Mouse (Mus musculus) 416B (cell line): ENCODE results near the gene Tbx4.

ENCODE experiments used
- DNase-seq: peaks from one replicate; pipeline ENCODE4 v3.0.0; 2011; ENCODE audit warnings: low read depth

Tbx4 gene

DNA sequence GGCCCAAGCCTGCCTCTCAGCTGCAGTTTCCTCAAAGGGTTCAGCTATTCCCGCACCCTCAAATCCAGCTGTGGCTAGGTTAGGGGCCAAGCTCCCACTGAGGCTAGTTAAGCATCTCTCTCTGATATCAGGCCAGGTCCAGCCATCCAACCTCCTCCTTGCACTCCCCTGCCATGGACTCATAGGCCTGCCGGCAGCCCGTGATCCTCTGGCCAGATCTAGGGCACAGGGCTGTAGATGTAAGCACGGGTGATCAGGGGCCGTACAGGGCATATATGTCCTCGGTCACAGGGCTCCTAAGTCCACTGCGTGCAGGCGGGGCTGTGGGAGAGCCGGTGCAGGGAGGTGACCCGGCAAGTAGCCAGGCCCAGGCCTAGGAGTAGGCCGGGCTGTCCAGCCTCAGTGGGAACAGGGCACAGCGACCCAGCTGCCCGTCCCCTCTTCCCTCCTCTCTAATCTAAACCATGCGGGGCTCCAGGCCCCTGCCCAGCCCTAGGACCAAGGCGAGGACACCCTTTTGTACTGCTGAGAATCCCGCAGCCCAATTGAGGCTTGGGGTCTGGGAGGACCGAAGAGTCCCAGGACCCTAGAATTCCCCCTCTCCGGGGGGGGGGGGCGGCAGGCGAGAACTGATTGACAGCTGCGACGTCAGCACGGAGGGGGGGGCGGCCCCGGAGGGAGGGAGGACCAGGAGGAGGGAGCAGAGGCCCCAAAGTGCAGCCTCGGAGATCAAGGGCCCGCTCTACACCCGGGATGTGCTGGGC is at the start of gene Tbx4:
TSS of gene Tbx4 (plus strand) at position 758 of the 764 bp plus-strand sequence.
- DNase-seq = no peak

- DNase-seq = no peak
These were observed 49.5 kb upstream of the Tbx4 start for GRCm38 (mm10) chr11:85836523-85837290.

- DNase-seq = no peak
These were observed 49.0 kb upstream of the Tbx4 start for GRCm38 (mm10) chr11:85837291-85837647.

DNA sequence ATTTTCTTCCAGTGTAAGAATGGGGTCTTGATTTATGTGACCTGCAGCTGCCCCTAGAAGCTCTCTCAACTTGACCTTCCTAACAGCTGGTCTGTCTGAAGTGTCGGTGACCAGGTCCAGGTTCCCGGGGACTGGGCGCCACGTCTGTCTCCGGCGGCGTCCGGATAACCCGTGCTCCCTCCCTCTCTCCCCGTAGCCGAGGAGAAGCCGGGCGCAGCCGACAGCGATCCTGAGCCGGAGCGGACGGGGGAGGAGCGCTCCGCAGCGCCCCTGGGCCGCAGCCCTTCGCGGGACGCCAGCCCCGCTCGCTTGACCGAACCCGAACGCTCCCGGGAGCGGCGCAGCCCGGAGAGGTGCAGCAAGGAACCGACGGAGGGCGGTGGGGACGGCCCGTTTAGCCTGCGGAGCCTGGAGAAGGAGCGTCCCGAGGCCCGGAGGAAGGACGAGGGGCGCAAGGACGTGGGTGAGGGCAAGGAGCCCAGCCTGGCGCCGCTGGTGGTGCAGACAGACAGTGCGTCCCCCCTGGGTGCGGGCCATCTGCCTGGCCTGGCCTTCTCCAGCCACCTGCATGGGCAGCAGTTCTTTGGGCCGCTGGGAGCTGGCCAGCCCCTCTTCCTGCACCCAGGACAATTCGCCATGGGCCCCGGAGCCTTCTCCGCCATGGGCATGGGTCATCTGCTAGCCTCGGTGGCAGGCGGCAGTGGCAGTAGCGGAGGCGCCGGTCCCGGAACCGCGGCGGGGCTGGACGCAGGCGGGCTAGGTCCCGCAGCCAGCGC is 48.4 kb upstream of the Tbx4 start:
- DNase-seq = no peak

GRCm38 (mm10) chr11:85838424-85839257 is 47.6 kb upstream of the Tbx4 start:
- DNase-seq = no peak

- no peak for DNase-seq
These were observed 46.8 kb upstream of the Tbx4 start for GRCm38 (mm10) chr11:85839258-85840030.

DNA sequence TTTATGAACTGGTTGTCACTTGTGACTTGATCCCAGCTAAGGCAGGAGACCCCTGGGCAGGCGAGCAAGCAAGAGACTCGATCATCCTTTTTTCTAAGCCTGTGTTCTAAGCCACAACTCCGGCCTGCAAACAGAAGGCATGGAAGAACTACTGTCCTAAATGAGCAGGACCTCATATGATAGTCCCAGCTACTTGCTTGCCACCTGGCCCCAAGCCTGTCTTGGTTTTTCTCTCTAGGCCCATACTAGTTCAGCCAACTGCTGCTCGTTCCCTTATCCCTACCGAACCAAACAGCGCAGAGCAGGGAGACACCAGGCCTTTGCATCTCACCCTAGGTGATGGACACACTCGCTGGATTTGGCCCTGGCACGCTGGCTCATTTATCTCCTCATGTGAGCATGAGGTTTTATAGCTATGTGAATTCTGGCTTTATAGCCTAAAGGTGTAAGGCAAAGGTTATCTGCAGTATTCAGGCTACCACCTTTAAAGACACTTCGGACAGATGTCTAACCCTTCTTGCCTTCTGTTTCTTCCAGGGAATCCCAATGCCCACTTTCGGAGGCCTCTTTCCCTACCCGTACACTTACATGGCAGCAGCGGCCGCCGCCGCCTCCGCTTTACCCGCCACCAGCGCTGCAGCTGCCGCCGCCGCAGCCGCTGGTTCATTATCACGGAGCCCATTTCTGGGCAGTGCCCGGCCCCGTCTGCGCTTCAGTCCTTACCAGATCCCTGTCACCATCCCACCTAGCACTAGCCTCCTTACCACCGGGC is 46.0 kb upstream of the Tbx4 start:
- no peak for DNase-seq

GRCm38 (mm10) chr11:85840803-85841145 is 45.4 kb upstream of the Tbx4 start:
- no peak for DNase-seq

DNA sequence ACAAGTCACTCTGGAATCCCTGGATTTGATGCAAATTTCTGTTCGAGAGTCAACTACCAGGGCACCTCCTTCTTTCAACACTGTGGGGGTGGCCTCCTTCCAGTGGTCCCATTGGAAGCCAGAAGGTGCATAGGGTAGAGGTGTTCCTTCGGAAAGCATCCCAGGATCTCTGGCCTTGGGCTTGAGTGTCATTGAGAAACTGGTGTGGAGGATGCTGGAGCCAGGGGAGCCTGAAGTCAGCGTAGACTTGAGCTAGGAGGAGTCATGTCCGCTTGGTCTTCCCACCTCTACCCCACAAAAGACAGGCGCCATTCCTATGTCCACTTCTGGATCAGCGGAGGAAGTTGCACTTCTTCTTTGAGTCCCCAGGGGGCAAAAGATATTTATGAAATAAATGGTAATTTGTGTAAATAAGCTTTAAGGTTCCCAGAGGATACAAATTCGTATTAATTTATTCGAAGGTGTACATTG is 45.0 kb upstream of the Tbx4 start:
- DNase-seq = no peak

DNA sequence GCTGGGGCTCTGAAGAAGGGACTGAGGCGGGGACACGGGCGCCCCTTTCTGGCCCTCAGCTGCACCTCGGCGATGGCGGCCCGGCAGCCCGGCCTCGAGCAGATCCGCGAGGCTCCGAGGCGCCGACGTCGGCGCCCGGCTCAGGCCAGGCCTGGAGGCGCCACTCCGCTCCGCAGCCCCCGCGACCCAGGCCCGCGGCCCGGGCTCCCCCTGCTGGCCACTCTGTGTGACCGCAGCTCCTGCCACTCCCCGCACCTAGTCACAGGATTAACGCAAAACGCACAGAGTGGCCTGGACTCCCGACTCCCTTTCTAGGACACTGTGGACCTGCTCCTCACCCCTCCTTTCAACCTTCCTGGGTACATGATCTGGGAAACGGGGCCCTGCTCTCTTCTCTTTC is 44.2 kb upstream of the Tbx4 start:
- peak; percentile 41 for DNase-seq

DNA sequence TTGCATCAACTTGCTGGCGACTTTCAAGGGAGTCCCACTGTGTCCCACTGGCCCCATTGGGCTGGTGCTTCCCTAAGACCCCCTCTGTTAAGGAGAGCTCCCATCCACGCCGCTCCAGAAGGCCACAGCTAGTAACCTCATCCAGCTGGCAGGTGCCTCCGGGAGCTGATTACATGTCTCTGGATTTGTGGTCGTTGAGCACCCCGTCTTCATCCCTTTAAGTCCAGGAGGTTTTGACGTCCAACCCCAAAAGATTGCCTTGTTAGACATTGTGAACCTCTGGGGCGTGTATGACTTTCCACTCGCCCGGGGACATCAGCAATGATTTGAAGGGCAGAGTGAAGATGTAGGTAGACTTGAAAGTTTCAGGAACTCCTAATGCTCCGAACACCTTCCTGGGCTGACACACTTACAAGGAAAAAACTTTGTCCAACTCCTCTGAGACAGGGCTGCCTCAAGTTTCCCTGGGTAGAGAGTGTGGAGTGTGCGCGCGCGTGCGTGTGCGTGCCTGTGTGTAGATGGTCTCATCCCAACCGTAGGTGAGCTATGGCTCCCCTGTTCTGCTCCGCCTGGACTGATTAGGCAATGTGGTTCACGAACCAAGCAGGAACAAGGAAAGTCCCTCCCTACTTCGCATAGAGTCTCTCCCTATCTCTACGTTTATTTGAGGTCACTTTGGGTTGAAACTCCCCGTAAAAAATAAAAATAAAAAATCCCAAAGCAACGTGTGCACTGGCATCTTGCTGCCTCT is 43.5 kb upstream of the Tbx4 start:
- DNase-seq = no peak

- peak; percentile 88 for DNase-seq
These were observed 42.9 kb upstream of the Tbx4 start for GRCm38 (mm10) chr11:85843347-85843692.

DNA sequence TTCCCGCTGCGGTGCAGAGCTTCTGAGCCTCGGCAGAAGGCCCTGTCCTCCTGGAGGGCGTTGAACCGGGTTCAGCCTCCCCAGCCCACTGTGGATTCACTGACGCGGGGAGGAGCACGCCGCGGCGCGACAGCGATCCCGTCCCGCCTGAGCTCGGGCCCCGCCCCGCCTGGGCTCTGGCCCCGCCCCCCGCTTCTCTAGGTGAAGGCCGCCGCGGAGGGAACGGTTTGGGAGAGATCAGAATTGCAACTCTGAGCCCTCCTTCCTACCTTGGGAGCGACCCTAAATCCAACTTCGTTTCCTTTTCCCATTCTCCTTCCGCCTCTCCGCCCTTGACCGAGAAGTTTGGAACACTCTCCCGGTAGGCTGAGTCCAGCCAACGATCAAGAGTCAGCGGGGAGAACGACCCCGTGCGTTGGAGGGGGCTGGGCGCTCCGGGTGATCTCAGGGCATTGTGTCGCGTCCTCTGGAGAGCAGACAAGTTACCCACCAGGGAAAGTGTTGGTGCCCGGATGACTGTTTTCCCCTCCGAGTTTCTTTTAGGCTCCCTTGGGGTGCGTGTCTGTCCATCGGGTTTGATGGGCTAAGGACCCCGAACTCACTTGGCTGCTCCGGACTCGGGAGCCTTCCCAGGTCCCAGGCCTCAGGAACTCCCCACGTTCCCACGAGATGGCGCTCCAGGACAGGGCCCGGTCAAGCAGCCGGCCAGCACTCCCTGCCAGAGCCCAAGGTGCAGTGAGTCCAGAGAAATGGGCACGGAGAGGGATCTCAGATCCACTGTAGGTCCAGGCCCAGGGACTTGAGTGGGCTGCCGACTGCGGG is 41.9 kb upstream of the Tbx4 start:
- DNase-seq = peak; percentile 89

DNA sequence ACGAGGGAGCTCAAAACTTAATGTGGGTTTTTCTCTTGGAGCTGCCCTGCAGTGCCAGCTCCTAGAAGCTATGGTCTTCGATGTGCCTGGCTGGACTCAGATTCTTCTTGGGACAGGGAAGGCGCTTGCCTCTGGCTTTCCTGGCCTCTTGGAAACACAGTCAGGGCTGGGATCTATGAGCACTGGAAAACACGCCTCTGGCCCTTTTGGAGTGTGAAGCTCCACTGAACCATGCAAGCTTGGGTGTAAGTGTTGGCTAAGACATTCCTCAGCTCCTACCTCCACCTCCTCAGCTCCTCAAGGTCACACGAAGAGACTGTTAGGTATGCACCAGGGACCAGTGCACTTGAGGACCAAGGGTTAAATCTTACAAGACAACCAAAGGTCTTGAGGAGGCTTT is 41.3 kb upstream of the Tbx4 start:
- DNase-seq = no peak

- DNase-seq = no peak
These were observed 40.3 kb upstream of the Tbx4 start for GRCm38 (mm10) chr11:85845921-85846320.

GRCm38 (mm10) chr11:85846509-85846908 is 39.7 kb upstream of the Tbx4 start:
- DNase-seq = no peak

DNA sequence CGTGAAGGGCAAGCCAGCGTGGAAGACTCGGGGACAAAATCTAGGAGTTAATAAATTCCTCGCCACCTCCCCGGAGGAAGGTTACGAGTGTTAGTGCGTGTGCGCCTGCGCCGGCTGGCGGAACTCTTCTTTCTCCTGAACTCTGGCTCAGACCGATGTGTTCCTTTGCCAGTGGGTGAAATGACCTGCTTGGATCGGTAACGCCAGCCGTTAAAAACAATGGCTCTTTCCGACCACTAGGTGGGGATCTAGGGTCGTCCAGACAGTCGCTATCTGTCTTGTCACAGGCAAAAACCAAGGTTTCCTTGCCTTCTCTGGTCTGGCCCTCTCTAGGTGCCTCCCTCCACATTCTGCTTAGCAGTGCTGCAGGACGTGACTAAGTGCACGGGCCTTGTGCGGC is 37.2 kb upstream of the Tbx4 start:
- peak; percentile 95 for DNase-seq

GRCm38 (mm10) chr11:85850233-85850632 is 36.0 kb upstream of the Tbx4 start, which contains the start of gene Gm11444:
Gene Gm11444 (minus strand): TSS chr11:85850333.
- DNase-seq = no peak

DNA sequence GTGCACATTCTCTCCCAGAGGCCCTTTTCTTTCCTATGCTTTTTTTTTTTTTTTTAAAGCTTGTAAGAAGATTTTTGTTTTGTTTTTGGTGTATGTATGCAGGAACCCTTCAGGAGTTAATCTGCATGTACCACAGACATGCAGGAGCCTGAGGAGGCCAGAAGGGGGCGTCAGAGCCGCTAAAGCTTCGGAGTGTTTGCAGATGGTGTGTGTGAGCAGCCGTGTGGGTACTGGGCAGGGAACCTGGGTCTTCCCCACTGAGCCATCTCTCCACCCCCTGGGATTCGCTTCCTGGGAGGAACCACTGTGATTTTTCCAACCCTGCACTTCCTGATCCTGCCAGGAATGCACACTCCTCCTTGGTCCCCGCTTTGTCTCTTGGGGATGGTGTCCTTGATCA is 35.5 kb upstream of the Tbx4 start:
- DNase-seq = peak; percentile 27
